Mouse (Mus musculus) lung, postnatal 10 days (tissue): ENCODE results near the gene Tmprss11g.

Source experiments
- DNase-seq: peaks from one replicate; pipeline ENCODE4 v3.0.0; 2021

Tmprss11g gene

DNA sequence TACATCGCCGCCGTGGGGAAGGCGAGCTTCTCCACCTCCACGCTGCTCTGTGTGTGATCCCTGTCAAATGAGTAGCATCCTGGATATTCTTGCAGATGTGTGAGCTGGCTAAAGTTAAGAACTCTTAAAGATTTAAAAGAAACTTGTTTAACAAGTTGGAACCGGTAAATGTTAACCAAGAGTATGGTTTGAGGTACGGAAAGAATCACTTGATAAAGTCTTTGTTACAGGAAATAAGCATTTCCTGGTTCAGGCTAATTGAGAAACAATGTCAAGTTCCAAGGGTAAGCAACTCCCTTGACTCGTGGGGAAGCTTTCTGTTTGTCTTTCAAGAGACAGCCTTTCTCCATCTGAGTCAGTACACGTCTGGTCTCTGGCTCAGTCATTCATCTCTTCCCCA, at the start of gene Tmprss11g:
Gene Tmprss11g, minus strand, starts transcription at position 101 of the 400 bp plus-strand sequence.
- no peak for DNase-seq

DNA sequence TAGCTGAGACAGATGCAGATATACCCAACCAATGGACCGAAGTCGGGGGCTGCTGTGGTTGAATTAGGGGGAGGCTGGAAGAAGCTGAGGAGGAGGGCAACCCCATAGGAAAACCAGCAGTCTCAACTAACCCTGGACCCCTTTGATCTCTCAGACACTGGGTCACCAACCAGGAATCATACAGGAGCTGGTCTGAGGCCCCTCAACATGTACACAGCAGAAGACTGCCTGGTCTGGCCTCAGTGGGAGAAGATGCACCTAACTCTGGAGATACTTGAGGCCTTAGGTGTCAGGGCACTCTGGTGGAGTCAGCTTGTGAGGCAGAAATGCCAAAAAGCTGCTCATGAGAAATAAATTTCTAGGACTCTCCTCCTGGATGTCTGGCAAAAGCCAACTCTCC, 28.3 kb upstream of the Tmprss11g start:
- no peak for DNase-seq

DNA sequence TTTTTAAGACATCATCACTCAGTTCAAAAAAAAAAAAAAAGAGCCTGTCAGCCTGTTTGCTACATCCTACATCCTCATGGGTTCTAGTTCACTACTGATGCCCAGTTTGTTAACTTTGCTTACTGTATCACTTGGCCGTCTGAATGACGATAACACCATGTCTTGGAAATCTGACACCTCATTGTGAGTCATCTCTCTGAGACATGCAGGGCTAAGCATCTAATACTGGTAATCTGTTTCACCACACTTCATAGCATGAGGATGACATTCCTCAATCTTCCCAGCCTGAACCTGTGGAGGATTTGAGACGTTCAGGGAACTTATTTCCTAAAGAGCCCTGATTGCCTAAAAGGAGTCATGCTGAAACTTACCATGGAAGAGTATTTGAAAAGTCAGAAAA, 22.2 kb upstream of the Tmprss11g start:
- DNase-seq: no peak

DNA sequence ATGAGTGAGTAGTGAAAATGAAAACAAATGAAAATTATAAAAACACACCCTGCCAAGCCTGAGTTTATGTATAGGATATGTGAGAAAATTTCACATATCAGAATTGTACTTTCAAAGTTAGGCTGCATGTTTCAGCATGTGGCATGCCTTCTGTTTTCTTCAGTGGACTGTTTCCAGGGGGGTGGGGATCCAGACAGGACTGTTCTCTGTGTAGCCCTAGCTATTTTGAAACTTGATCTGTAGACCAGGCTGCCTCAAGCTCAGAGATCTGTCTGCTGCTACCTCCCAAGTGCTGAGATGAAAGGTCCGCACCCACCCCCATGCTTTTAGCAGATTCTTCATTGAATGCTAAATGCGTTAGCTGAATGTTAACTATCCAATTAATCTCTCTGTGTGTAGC, 10.3 kb upstream of the Tmprss11g start:
- DNase-seq: no peak

DNA sequence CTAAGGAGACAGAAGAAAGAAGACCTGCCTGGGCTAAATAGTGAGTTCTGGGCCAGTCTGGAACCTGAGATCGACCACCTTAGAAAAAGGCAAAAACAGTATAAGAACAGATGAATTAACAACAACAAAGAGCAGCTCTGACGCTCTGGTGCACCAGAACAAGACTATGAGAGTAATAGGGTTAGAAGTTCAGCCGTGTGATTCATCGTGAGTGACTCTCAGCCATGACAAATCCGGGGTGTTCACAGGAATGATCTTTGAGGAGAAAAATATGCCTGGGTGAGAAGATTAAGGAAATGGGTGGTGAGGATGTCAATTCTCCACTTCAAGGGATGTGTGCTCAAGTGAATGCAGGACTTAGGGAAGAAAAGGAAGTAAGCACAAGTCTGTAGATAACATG, 6.9 kb downstream of the Tmprss11g start:
- no peak for DNase-seq

DNA sequence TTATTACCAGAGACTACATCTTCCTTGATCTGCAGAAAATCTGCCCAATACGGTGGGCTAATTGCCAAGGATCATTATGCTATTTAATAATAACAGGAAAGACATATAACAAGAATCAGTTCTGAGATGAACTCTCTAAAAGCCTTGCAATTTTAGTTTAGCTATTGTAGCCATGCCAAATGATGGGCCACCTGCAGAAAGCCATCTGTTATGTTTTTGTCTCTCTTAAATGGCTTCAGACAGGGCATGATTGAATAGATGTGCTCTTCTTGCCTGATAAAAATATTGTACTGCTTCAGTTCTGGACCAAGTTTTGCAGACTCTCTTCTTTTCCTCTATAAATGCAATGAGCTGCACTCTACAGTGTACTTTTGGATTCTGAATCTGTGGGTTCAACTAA, 24.9 kb downstream of the Tmprss11g start:
- DNase-seq: no peak

DNA sequence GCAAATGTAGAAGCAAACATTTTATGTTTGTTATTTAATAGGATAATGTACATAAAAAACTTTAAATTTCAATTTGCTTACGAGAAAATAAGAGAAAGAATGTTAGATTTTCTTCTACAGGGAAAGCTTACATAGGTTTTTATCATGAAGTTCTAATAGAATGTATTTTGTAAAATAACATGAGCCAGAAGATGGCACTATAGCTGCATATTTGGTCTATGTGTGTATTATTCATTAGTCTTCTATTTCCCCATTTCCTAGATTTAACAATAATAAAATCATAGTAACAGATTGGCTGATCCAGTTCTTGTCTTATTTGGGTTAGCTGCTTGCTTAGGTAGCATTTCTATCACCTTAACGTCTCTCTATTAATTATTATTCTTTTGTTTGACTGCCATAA, 35.8 kb downstream of the Tmprss11g start:
- DNase-seq: no peak

DNA sequence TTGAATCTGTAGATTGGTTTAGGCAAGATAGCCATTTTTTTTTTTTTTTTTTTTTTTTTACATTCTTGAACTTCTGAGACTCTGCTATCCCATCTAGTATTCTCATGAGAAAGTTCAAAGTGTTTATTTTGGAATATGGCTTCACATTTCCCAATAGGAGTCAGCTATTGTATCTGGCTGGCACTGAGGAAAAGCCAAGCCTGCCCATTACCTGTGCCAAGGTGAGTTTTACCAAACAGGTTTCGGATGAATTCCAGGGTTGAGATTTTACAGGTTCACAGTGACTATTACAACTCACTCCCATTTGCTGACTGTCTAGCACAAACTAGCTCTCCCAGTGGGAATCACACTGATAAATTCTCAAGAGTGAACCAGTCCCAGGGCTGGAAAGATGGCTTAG, 36.4 kb downstream of the Tmprss11g start:
- no peak for DNase-seq

DNA sequence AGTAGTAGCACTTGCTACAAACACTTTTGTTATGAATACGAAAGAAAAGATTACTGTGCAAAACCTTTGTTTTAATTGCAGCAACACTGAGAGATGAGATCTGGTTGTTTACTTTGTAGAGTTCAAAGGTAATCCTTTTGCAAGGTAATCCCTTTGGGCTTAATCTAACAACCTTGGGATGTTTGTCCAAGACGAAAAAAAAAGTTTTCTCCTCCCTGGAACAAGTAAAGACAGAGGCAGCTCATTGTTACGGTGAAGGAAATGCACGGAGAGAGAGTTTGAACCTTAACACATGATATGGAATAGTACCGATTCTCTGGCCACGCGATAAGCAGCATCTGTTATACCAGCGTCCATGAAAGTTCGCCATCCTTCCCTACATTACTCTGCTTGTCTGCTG, 44.5 kb downstream of the Tmprss11g start:
- DNase-seq: no peak

DNA sequence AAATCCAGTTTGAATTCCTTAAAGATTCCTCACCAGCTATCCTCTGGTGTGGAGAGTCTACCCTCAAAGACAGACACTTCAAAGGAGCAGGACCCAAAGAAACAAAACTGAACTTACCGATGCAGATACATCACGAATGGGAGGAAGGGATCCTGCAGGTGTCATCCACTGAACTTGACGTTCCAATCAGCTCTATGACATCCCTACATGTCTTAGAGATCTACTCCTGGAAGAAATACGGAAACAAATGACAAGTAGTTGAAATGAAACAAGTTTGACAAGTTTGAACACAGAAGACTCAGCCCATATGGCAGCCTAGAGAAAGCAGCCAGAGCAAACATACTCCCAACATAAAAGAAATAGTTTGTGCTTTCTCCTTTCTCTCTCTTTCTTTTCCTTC, 49.5 kb downstream of the Tmprss11g start, which contains the start of gene Tmprss11a:
Gene Tmprss11a, minus strand, starts transcription at position 101 of the 400 bp plus-strand sequence.
- no peak for DNase-seq

DNA sequence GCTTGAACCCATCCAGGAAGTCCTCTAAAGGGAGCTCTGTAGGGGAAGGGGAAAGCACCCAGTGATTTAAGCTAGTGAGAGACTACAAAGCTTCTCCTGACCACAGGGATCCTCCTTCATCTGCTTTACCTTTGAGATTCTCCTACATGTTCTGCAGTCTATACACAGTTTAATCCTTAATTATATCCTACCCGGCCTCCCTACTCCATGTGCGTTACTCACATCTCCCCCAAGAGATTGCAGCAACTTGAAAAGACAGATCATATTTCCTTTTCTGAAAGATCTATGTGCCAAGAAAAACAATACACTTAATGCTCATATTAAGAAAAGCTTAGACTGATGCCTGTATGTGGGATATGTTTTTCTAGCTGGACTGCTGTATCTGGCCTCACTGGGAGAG, 79.1 kb downstream of the Tmprss11g start:
- DNase-seq: no peak

DNA sequence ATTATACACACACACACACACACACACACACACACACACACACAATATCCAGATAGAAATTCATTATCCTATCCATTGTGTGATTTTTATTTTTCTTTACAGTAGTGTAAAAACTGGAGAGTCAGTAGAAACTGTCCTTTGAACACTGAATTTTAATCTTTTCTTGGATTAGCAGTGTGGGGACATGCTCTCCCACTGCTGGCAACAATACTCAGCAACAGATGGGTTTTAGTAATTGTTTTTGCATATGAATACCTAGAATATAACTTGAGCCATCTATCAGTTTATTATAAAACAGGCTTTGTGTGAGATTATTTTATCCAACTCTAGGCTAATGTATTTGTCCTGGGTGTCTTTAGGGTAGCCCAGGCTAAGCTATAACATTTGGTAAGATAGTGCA, 79.9 kb downstream of the Tmprss11g start:
- no peak for DNase-seq
